Mouse (Mus musculus) CH12F3 (cell line): Measurements from ENCODE around the gene Arl11.
"Not testable (repeated sequence)": the region's sequence is repeated elsewhere in the genome, so short reads cannot be mapped to it uniquely, and the experiment has no call there.

Source experiments
- in situ Hi-C: fragments of 300-500 bp; cut with MboI; formaldehyde crosslinking; loops from 2 replicates; pipeline ENCODE4 v1.14.3; 2020; ENCODE audit warnings: low sequenced_read_pairs

Arl11 gene

DNA sequence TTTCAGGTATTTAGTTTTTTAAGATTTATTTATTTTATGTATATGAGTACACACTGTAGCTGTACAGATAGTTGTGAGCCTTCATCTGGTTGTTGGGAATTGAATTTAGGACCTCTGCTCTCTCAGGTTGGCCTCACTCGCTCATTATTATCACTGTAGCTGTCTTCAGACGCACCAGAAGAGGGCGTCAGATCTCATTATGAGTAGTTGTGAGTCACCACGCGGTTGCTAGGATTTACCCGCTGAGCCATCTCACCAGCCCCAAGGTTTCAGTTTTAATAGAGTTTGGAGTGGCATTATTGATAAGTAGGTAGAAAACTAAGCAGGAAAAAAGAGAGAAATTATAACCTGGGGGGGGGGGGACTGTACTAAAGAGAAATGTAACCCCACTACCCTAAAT, 17.5 kb downstream of the Arl11 start:
- in situ Hi-C loops = not testable (repeated sequence)

DNA sequence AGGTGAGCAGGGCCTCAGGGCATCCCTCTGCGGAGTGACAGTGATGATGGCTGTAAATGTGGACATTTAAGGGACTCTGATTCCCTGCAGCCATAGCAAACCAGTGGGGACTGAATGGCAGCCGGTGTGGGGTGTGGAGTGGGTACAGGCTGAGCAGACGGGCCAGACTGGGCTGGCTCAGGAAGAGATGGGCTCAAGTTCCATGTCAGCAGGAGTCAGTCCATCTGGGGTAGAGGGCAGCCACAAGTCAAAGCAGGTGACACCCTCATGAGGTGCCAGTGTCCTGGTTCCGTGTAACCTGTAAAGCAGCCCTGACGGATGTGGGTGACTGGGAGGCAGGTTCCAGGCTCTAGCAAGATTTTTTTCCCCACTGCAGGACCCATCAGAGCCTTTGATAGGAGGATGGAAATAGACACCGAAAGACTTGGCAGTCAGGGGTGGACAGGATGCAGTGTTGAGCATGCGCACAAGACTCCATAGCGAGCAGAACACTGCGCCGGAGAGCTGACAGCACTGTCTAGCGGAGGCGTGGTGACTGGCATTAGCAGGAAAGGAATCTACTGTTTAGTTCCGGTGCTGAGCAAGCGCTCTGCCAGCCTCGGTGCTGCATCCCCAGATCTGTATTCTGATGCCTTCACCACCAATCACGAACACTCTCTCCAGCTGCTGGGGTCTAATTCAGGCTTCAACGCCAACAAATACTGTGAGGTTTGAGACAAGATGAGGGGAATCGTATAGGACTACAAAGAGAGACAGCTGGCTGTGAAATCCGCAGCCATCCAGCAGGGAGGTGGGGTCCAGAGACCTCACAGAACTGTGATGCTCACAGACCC, 18.3 kb downstream of the Arl11 start:
- in situ Hi-C loops = no loop called here

DNA sequence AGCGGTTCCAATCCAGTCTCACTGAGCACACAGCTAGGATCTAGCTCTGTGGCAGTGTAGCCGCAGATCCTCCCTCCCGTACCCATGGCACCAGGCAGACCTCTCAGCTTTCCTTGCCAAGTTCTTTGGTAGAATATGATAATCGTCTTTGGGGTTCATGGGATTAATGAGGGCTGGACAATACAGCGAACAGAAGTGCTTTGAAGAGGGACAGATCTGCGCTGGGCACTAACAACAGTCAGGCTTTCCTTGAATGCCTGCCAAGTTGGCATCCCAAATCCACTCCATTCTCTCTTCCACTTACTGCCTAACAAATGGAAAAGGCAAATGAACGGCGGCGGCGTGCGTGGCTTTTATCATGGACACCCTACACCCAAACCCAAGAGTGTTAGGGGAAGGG, 21.0 kb downstream of the Arl11 start:
- in situ Hi-C loops = loop anchor here (10.0 kb wide), 1 partner anchor 164 kb away; no protein-coding TSS in a partner anchor

DNA sequence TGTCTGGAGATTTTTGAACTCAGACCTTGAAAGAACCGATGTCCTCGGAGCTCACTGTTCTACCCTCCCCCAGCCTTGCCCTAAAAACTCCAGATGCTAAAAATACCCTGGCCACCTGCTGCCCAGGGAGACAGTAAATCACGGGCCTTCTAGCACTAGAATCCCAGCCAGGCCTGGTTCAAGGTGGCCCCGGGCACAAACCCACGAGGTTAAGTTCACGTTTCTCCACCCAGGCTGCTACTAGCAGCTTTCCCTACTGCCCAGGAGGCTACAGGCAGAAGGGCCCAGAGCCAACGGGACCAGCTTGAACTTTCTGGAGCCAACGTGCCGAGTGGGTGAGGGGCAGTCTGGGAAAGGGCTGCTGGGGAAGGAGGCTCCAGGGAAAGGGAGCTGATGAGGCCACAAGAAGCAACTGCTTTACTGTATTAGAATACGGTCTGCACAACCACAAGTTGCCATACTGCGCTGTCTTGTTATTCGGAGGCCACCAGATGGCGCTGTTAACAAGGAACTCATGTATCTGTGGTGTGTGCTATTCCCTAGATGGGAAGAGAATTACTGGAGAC, 21.5 kb downstream of the Arl11 start:
- in situ Hi-C loops = loop anchor here (10.0 kb wide), 1 partner anchor 164 kb away; no protein-coding TSS in a partner anchor

DNA sequence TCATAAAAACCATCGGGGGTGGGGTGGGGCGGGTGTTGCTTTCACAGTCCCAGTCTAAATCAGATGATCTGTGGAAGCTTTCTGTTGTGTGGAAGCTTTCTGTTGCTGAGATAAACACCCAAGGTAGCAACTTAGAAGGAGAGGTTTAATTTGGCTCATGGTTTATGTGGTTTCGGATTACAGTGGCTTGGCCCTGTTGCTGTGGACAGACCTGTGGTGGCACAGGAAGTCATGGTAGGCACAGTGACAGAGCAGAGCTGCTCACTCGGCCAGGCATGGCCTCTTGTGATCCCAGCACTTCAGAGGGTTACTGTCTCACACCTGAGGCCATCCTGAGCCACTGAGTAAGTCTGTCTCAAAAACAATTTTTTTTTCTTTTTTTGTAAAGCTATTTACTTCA, 29.8 kb downstream of the Arl11 start:
- in situ Hi-C loops = loop anchor here (10.0 kb wide), 1 partner anchor 155 kb away; no protein-coding TSS in a partner anchor

DNA sequence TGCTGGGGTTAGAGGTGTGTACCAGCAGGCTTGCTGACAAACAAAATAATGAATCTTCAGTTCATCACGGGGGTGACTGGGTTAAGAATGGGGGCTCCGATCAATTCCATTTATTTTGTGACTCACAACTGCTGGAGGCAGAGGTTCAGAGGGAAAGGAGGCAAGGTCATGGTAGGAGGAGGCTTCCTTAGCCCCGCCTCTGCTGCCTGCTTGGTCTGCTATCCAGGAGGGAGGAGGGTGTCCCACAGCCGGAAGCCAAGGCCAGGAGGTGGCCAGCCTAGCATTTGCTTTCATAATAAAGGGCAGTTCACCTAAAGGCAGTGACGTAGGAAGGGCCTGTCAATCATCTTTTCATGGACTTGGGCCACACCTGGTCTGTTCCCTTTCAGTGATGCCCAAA, 35.0 kb downstream of the Arl11 start:
- in situ Hi-C loops = no loop called here

DNA sequence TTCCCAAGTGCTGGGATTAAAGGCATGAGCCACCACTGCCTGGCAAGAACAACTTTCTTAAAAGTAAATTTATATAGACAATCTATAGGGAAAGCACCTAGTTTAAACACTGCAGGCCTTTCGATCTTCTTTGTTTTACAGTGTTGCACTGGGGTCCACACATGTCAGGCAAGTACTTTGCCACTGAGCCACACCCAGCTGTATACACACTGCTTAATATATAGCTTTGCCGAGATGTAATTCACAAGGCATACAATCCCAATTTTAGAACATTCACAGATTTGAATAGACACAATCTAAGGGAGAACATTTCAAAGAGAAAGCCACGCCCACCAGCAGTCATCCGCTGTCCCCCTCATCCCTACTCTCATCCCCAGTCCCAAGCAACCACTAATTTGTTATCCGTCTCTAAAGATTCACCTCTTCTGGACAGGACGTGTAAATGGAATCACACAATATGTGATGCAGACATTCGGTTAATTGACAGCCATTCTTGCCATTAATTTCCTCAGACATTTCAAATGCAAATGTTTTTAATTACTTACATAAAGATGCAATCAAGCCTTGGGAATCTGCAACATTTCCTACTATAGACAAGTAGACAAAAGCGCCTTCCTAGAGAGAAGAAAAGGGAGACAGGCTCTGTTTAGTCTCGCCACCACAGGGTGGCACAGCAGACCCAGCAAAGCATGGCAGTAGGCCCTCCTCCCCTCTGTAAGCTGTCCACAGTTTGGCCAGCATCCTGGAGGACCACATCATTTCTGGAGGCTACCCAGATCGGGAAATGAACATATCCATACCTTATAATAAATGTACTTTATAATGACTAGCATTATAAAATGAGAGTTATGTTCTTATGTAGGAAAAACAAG, 37.5 kb downstream of the Arl11 start:
- in situ Hi-C loops = no loop called here

DNA sequence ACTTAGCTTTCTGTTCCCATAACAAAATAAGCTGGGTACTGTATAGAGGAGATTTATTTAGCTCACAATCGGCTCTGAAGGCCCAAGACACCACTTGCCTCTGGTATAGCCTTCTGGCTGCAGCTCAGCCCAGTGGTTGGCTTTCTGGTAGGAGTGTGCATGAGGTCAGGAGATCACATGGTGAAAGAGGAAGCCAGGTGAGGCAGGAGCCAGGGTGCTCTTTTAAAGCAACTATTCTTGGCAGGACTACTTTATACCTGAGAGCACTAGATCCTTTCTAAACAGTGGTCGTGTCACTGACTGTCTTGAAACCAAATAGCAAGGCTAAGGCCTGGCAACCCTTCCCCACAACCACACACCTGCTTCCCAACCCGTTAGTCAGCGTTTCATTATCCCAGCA, 40.3 kb downstream of the Arl11 start:
- in situ Hi-C loops = no loop called here

DNA sequence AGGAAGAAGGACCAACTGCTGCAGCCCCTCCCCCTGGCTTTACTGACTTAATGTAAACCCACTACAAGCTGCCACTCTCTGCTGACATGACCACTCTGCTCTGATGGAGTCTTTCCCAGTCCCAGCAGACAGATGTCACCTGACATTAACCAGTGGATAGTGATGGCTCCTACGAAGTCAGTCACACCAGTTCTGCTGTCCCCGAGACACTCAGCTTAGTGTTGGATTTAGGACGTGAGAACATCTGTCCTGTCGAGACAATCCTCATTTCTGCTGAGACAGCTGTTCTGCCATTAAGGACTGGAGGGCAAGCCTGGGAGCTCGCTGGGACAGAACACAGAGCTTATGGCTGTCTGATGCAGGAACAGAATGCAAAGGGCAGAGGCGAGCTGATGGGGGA, 41.3 kb downstream of the Arl11 start:
- in situ Hi-C loops = no loop called here

DNA sequence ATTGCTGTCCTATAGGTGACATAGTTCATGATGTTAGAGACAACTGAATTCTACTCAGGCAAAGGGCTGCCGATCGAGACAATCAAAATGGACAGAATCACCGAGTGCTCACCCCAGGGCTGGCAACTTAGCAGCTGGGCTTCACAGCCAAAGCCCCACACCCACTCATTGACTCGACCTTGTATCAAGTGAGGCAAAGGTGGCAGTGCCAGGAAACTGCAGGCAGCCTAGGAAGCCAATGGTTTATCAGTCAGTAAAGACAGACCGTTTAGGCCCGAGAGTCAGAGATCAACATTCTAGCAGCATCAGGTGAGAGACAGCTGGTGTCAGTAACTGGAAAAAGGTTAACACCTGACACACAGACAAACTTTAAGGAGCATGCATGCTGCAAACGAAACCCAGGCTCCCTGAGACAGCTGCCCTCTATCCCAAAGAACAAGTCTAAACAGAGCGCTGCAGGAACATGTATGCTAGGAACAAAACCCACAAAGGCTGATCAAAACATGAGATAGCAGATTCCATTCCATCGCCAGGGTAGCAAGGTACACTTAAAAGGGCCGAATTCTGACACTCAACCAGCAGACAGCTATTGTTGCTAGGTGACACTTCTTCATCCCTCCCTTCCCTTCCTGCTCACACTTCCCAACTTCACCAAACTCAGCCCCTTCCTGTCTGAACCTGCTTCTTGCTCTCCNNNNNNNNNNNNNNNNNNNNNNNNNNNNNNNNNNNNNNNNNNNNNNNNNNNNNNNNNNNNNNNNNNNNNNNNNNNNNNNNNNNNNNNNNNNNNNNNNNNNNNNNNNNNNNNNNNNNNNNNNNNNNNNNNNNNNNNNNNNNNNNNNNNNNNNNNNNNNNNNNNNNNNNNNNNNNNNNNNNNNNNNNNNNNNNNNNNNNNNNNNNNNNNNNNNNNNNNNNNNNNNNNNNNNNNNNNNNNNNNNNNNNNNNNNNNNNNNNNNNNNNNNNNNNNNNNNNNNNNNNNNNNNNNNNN, 45.0 kb downstream of the Arl11 start:
- in situ Hi-C loops = no loop called here

DNA sequence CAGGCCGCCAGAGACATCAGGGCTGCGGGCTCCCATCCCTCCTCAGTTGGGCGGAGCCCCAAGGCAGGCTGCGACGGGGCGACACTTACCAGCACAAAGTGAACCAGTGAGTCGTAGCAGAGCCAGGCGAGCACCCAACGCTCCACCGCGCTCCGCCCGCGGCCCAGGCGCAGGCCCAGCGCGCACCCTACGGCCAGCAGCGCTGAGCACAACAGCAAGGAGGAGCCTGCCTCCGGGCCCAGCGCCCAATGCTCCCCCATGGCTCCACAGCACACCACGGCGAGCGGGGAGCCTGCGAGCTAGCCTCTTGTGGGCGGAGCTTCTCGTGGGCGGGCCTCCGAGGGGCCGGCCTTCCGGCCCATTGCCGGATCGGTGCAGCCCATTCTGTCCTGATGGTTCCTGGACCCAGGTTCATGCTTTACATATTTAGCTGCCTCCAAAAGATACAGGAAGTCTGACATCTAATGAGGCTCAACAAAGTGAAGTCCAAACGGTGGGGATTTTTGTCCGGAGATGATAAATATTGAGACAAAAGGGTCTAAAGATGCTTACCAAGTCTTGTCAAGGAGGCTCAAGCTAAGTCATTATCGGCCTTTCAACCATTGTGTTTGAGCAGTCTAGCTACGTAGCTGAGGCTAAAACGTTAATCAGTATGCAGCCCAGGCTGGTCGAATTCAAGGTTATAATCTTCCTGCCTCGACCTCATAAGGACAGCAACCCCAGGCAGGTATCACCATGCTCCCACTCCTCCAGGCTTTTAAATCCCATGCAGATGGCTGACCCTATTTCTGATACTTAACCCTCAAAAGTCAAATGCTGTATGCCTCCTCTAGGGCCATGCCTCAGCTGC, 50.8 kb downstream of the Arl11 start, which contains the start of gene Ebpl:
Ebpl (minus strand) TSS at position 309 of the 850 bp plus-strand sequence.
- in situ Hi-C loops = no loop called here

DNA sequence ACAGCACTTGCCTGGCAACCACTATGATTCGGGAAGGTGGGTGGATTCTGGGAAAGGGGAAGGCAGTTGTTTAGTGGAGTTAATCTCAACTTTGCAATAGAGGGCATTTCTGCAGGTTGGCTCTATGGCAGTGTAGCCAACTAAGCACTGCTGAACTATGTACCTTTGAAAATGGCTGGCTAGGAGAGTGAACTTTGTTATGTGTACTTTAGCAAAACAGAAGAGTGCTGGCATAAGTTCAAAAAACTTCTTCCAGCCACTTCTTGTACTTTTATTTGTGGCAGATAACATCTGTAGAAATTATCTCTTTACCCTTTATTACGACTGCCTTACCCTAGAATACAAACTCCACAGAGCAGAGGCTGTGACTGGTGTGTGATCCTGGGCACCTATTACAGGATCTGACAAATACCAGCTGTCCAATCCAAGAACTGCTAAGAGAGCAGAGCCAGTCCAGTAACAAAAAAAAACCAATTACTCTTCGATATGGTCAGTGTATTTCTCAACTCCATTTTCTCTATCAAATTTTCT, 51.5 kb downstream of the Arl11 start:
- in situ Hi-C loops = no loop called here
